Mouse (Mus musculus) neural tube, embryonic 13.5 days (tissue): ENCODE results near the gene Sbf2. TPM values are rescaled to one million over a fixed set of nuclear protein-coding genes. Genes with fewer than 3 reads are reported as not detected.
"Not testable (repeated sequence)": the region's sequence is repeated elsewhere in the genome, so short reads cannot be mapped to it uniquely, and the experiment has no call there.

Experiments used
- ATAC-seq: fragments of 200-750 bp; cut with Nextera tagmentation; 2 replicates; pipeline ENCODE4 v1.8.0; 2017; ENCODE audit warnings: low read depth, mild to moderate bottlenecking, moderate TSS enrichment, moderate library complexity
- H3K27ac ChIP-seq: fragments of 300-500 bp; sonication (generic); replicated peaks from 2 replicates; pipeline ENCODE4 v1.5.1; 2015; ENCODE audit warnings: moderate library complexity, mild to moderate bottlenecking, inconsistent platforms
- H3K27me3 ChIP-seq: fragments of 300-500 bp; sonication (generic); 2 replicates; pipeline ENCODE4 v1.6.1; 2015; ENCODE audit warnings: mild to moderate bottlenecking, inconsistent platforms
- H3K36me3 ChIP-seq: fragments of 300-500 bp; sonication (generic); 2 replicates; pipeline ENCODE4 v1.6.1; 2015; ENCODE audit warnings: mild to moderate bottlenecking, inconsistent platforms
- H3K4me1 ChIP-seq: fragments of 300-500 bp; sonication (generic); replicated peaks from 2 replicates; pipeline ENCODE4 v1.6.1; 2015; ENCODE audit warnings: inconsistent platforms
- H3K4me2 ChIP-seq: fragments of 300-500 bp; sonication (generic); 2 replicates; pipeline ENCODE4 v1.6.1; 2015; ENCODE audit warnings: inconsistent platforms, mild to moderate bottlenecking, moderate library complexity
- H3K4me3 ChIP-seq: fragments of 300-500 bp; sonication (generic); 2 replicates; pipeline ENCODE4 v1.5.1; 2015; ENCODE audit warnings: mild to moderate bottlenecking, inconsistent platforms
- H3K9ac ChIP-seq: fragments of 300-500 bp; sonication (generic); 2 replicates; pipeline ENCODE4 v1.6.1; 2015; ENCODE audit warnings: moderate library complexity, mild to moderate bottlenecking, inconsistent platforms
- H3K9me3 ChIP-seq: fragments of 300-500 bp; sonication (generic); 2 replicates; pipeline ENCODE4 v1.6.1; 2016; ENCODE audit warnings: inconsistent platforms
- WGBS: fragments of 180-500 bp; shearing (Covaris S2); methylation state at CpG from one replicate; pipeline ENCODE4 v1.1.7; 2015; 5-methylcytosine and 5-hydroxymethylcytosine counted together
- polyA plus RNA-seq: library from polyadenylated mRNA; unstranded; fragments of >200 nt; fragmentation: Nextera tagmentation; extraction: Ambion mirVana; gene quantifications from 2 replicates; pipeline ENCODE4 v1.2.1, GENCODE M21; 2015

Sbf2 gene
- polyA plus RNA-seq, 1 experiment from 2014 or later: 47.4 TPM

DNA sequence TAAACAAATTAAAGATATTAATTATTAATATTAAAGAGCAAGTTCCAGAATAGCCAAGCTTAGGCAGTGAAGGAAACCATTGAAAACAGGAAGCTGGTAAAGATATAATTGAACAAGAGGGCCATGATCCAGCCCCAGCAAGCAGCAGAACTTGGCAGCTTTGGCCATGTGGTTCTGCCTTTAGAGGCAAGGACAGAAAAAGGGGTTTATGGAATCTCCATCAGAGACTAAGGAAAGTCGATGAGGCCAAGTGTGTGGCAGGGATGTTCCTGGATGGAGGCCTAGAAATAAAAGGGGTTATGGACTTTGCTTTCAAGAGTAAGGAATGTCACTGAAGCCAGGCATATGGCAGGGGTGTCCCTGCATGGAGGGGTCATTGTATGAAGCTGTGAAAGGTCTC lies 198.4 kb downstream of the Sbf2 start:
- no peak for ATAC-seq
- H3K4me3 ChIP-seq: no peak overlapping the region
- WGBS: 87% methylated on average over 1 of the region's 1 CpGs

DNA sequence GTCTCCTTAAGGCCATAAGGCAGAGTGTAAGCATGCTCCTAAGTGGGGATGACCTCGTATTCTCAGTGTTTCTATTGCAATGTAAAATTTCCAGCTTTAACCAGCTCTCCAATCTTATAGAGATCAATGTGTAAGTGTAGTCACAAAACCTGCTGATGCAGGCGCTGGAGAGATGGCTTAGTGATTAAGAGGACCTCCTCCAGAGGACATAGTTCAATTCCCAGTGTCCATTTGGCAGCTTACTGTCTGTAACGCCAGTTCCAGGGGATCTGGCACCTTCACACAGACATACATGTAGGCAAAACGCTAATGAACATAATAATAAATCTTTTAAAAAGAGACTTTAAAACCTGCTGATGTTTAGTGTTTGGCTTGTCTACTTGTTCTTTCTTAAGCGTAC lies 200.4 kb downstream of the Sbf2 start:
- Histone ChIP-seq H3K4me1 (no peaks in the 10 kb centered on the region), H3K9ac (no peak overlapping the region)
- ATAC-seq: no peak

More for the DNA sequence above, 198.4 kb downstream of the Sbf2 start:
- Histone ChIP-seq H3K36me3 (peaks cover 40% of the 10 kb centered on the region), H3K4me2 (no peak overlapping the region), H3K9ac (no peak overlapping the region), H3K9me3 (no peaks in the 10 kb centered on the region), H3K27ac (no peak overlapping the region), H3K27me3 (no peaks in the 10 kb centered on the region), H3K4me1 (no peaks in the 10 kb centered on the region)

GRCm38 (mm10) chr7:110402092-110402491 lies 212.6 kb downstream of the Sbf2 start:
- Histone ChIP-seq H3K9ac (no peak overlapping the region), H3K9me3 (no peaks in the 10 kb centered on the region), H3K36me3 (peaks cover 32% of the 10 kb centered on the region), H3K27ac (no peak overlapping the region), H3K4me2 (no peak overlapping the region), H3K4me1 (no peaks in the 10 kb centered on the region), H3K27me3 (no peaks in the 10 kb centered on the region), H3K4me3 (no peak overlapping the region)
- no peak for ATAC-seq
- WGBS: 83% methylated on average over 1 of the region's 1 CpGs

More for the DNA sequence above, 200.4 kb downstream of the Sbf2 start:
- Histone ChIP-seq H3K27me3 (no peaks in the 10 kb centered on the region), H3K36me3 (peaks cover 41% of the 10 kb centered on the region), H3K27ac (no peak overlapping the region), H3K4me3 (no peak overlapping the region), H3K4me2 (no peak overlapping the region), H3K9me3 (no peaks in the 10 kb centered on the region)
- WGBS: 86% methylated on average over 5 of the region's 5 CpGs

- Histone ChIP-seq H3K27ac (no peak overlapping the region), H3K36me3 (peaks cover 7% of the 10 kb centered on the region; the same call in 1 of the 2 replicates), H3K4me1 (no peaks in the 10 kb centered on the region; the same call in 1 of the 2 replicates), H3K9ac (no peak overlapping the region), H3K27me3 (no peaks in the 10 kb centered on the region), H3K9me3 (no peaks in the 10 kb centered on the region), H3K4me2 (no peak overlapping the region), H3K4me3 (no peak overlapping the region)
- ATAC-seq: no peak
- 93% methylated on average over 6 of the region's 6 CpGs for WGBS
Observed at GRCm38 (mm10) chr7:110392576-110392975, 222.1 kb downstream of the Sbf2 start.

GRCm38 (mm10) chr7:110391632-110392031 lies 223.1 kb downstream of the Sbf2 start:
- WGBS: 94% methylated on average over 2 of the region's 2 CpGs
- Histone ChIP-seq H3K36me3 (peaks cover 8% of the 10 kb centered on the region; the same call in 1 of the 2 replicates), H3K27me3 (no peaks in the 10 kb centered on the region), H3K4me3 (no peak overlapping the region), H3K27ac (no peak overlapping the region), H3K9ac (no peak overlapping the region), H3K4me2 (no peak overlapping the region), H3K9me3 (no peaks in the 10 kb centered on the region), H3K4me1 (no peaks in the 10 kb centered on the region; the same call in 1 of the 2 replicates)
- no peak for ATAC-seq

DNA sequence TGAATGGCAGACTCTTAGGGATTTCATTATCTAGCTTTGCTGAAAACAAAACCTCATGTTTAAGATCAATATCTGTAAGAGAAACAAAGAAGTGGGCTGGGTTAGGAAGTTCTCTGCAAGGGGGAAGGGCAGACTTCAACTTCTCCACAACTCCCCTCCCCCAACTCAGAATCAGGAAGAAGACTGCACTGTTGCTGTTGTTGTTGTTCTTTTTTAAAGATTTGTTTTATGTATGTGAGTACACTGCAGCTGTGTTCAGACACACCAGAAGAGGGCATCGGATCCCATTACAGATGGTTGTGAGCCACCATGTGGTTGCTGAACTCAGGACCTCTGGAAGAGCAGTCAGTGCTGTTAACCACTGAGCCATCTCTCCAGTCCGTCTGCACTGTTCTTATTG lies 225.8 kb downstream of the Sbf2 start:
- H3K4me3 ChIP-seq, H3K4me1 ChIP-seq, H3K4me2 ChIP-seq, H3K27ac ChIP-seq, ATAC-seq, H3K9ac ChIP-seq, H3K9me3 ChIP-seq, H3K27me3 ChIP-seq: not testable (repeated sequence)
- H3K36me3 ChIP-seq: peaks cover 14% of the 10 kb centered on the region; the same call in 1 of the 2 replicates
- WGBS: 80% methylated on average over 2 of the region's 2 CpGs

DNA sequence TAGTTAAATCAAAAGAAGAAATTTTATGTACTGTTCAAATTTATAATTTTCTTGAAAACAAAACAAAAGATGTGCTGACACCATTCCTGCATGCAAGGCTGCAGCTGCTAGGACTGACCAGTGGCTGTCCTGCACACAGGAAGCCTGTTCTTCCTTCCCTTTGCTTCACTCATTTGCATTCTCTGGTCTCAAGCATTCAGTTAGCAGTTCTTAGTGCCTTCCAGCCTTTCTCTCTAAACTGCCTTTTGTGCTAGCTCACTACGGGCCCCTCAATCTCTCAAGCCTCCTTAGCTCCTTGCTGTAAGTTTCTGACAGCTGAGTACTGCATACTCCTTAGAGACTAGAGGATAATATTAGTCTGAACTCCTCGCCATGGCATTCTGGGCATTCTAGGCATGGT lies 227.2 kb downstream of the Sbf2 start:
- no peak for ATAC-seq
- Histone ChIP-seq H3K27me3 (no peaks in the 10 kb centered on the region), H3K4me2 (no peak overlapping the region), H3K36me3 (peaks cover 14% of the 10 kb centered on the region; the same call in 1 of the 2 replicates), H3K27ac (no peak overlapping the region), H3K4me1 (no peaks in the 10 kb centered on the region; the same call in 1 of the 2 replicates), H3K9ac (no peak overlapping the region), H3K9me3 (no peaks in the 10 kb centered on the region), H3K4me3 (no peak overlapping the region)
- WGBS: 57% methylated on average over 2 of the region's 2 CpGs

DNA sequence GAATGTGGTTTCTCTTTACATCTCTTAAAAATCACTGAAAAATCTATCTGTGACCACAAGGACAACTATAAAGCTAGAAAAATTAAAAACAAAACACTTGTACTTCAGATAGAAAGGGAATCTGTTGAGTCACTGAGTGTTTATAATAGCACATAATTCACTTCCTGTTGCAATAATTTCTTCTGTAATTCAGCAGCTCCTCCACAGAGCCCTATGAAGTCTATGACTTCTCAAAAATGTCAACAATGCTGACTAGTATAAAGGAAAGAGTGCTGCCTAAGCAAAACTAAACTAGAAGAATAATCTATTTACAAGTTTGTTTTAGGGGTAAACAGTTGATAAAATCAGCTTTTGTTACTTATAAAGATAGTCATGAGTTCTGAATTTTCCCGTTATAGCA lies 229.2 kb downstream of the Sbf2 start:
- 95% methylated on average over 1 of the region's 1 CpGs for WGBS
- Histone ChIP-seq H3K9ac (no peak overlapping the region), H3K9me3 (no peaks in the 10 kb centered on the region), H3K36me3 (0 out of 2 replicates have a peak, but pooled peaks cover 9% of the 10 kb centered on the region), H3K4me2 (no peak overlapping the region), H3K4me1 (no peaks in the 10 kb centered on the region; the same call in 1 of the 2 replicates), H3K27ac (no peak overlapping the region), H3K27me3 (no peaks in the 10 kb centered on the region), H3K4me3 (no peak overlapping the region)
- no peak for ATAC-seq

- Histone ChIP-seq H3K36me3 (0 out of 2 replicates have a peak, but pooled peaks cover 13% of the 10 kb centered on the region), H3K9ac (no peak overlapping the region), H3K4me1 (no peaks in the 10 kb centered on the region; the same call in 1 of the 2 replicates), H3K27me3 (no peaks in the 10 kb centered on the region), H3K4me2 (no peak overlapping the region), H3K9me3 (no peaks in the 10 kb centered on the region), H3K4me3 (no peak overlapping the region), H3K27ac (no peak overlapping the region)
- ATAC-seq: no peak
Observed at GRCm38 (mm10) chr7:110384343-110384742, 230.4 kb downstream of the Sbf2 start.

GRCm38 (mm10) chr7:110381625-110382024 lies 233.1 kb downstream of the Sbf2 start:
- no peak for ATAC-seq
- H3K36me3 ChIP-seq: peaks cover 16% of the 10 kb centered on the region; the same call in 1 of the 2 replicates
- 91% methylated on average over 3 of the region's 3 CpGs for WGBS
- no peaks in the 10 kb centered on the region for H3K9me3 ChIP-seq
- H3K27me3 ChIP-seq: no peaks in the 10 kb centered on the region
- H3K4me3 ChIP-seq: no peak overlapping the region
- no peak overlapping the region for H3K27ac ChIP-seq
- no peak overlapping the region for H3K4me2 ChIP-seq
- no peak overlapping the region for H3K9ac ChIP-seq
- no peaks in the 10 kb centered on the region for H3K4me1 ChIP-seq

GRCm38 (mm10) chr7:110379335-110379914 lies 235.3 kb downstream of the Sbf2 start:
- 74% methylated on average over 10 of the region's 10 CpGs for WGBS

DNA sequence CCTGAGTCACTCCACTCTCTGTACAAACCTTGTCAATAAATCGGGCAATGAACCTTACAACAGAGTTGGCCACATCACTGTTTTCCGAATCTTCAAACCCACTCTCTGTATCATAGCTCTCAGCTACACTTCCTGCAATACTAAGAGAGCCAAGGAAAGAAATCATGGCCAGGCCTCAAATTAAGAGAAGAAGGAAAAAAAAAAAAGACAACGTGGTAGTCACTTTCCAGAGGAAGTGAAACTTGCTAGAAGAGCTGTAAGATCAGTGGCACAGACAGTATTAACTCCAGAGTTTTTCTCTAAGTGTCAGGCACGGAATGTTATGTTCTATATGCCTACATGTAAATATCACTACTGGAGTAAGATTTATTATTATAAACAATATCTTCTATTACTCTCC lies 242.2 kb downstream of the Sbf2 start:
- 86% methylated on average over 4 of the region's 4 CpGs for WGBS
- Histone ChIP-seq H3K4me3 (no peak overlapping the region), H3K9me3 (no peaks in the 10 kb centered on the region), H3K27me3 (no peaks in the 10 kb centered on the region), H3K4me2 (no peak overlapping the region), H3K36me3 (peaks cover 64% of the 10 kb centered on the region), H3K4me1 (no peaks in the 10 kb centered on the region), H3K9ac (no peak overlapping the region), H3K27ac (no peak overlapping the region)
- no peak for ATAC-seq

More at GRCm38 (mm10) chr7:110379335-110379914, 235.3 kb downstream of the Sbf2 start:
- no peaks in the 10 kb centered on the region for H3K9me3 ChIP-seq
- peaks cover 27% of the 10 kb centered on the region for H3K36me3 ChIP-seq
- no peak for ATAC-seq
- H3K27ac ChIP-seq: no peak overlapping the region
- no peak overlapping the region for H3K4me3 ChIP-seq
- no peaks in the 10 kb centered on the region for H3K27me3 ChIP-seq
- no peak overlapping the region for H3K4me2 ChIP-seq
- no peaks in the 10 kb centered on the region for H3K4me1 ChIP-seq
- H3K9ac ChIP-seq: no peak overlapping the region

DNA sequence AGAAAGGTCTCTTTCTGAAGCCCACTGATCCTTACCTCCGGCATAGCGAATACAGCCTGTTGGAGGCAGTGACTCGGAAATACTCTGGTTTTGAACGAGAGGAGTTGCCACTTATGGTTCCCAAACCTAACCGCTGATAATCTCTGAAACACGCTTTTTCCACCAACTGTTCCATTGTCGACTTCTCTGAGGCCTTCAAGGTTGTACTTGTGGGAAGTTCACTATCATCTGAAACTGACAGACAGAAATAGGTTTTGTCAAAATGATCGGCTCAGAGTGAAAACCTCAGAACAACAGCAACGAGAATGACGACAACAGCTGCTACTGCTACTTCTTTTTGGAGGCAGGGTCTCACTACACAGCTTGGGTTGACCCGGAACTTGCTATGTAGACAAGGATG lies 252.7 kb downstream of the Sbf2 start:
- Histone ChIP-seq H3K9ac (no peak overlapping the region), H3K4me2 (no peak overlapping the region), H3K4me3 (no peak overlapping the region), H3K9me3 (no peaks in the 10 kb centered on the region), H3K36me3 (peaks cover 63% of the 10 kb centered on the region), H3K4me1 (no peaks in the 10 kb centered on the region), H3K27me3 (no peaks in the 10 kb centered on the region), H3K27ac (no peak overlapping the region)
- ATAC-seq: no peak
- WGBS: 92% methylated on average over 11 of the region's 11 CpGs
